Mouse (Mus musculus) kidney, embryonic 14.5 days (tissue): ENCODE measurements around the gene Cdca7l. TPM values are rescaled to one million over a fixed set of nuclear protein-coding genes. Genes with fewer than 3 reads are reported as not detected.

Source experiments
- ATAC-seq: fragments of 200-750 bp; cut with Nextera tagmentation; 2 replicates; pipeline ENCODE4 v1.8.0; 2017; ENCODE audit warnings: moderate number of reproducible peaks, mild to moderate bottlenecking, moderate TSS enrichment, moderate library complexity; ENCODE audit not compliant: low FRiP score, low TSS enrichment
- H3K27ac ChIP-seq: fragments of 300-500 bp; sonication (generic); 2 replicates; pipeline ENCODE4 v1.5.1; 2014; ENCODE audit warnings: low read depth, mild to moderate bottlenecking, low read length, moderate library complexity, mixed read lengths
- H3K27me3 ChIP-seq: fragments of 300-500 bp; sonication (generic); 2 replicates; pipeline ENCODE4 v1.6.1; 2014; ENCODE audit warnings: mild to moderate bottlenecking, low read length; ENCODE audit not compliant: control insufficient read depth, insufficient read depth
- H3K36me3 ChIP-seq: fragments of 300-500 bp; sonication (generic); 2 replicates; pipeline ENCODE4 v1.6.1; 2014; ENCODE audit warnings: low read length, mixed read lengths; ENCODE audit not compliant: control insufficient read depth, insufficient read depth
- H3K4me1 ChIP-seq: fragments of 300-500 bp; sonication (generic); 2 replicates; pipeline ENCODE4 v1.6.1; 2014; ENCODE audit warnings: low read length, mixed read lengths; ENCODE audit not compliant: control insufficient read depth, insufficient read depth
- H3K4me2 ChIP-seq: fragments of 300-500 bp; sonication (generic); replicated peaks from 2 replicates; pipeline ENCODE4 v1.6.1; 2014; ENCODE audit warnings: low read depth, mild to moderate bottlenecking, low read length
- H3K4me3 ChIP-seq: fragments of 300-500 bp; sonication (generic); 2 replicates; pipeline ENCODE4 v1.5.1; 2014; ENCODE audit warnings: mild to moderate bottlenecking, low read length
- H3K9ac ChIP-seq: fragments of 300-500 bp; sonication (generic); 2 replicates; pipeline ENCODE4 v1.6.1; 2014; ENCODE audit warnings: low read depth, mild to moderate bottlenecking, low read length, moderate library complexity
- H3K9me3 ChIP-seq: fragments of 300-500 bp; sonication (generic); 2 replicates; pipeline ENCODE4 v1.6.1; 2016; ENCODE audit warnings: low read length; ENCODE audit not compliant: control insufficient read depth
- WGBS: fragments of 180-500 bp; shearing (Covaris S2); extraction: QIAGEN DNeasy Blood & Tissue Kit; methylation state at CpG from one replicate; pipeline ENCODE4 v1.1.7; 2014; 5-methylcytosine and 5-hydroxymethylcytosine counted together
- polyA plus RNA-seq: library from polyadenylated mRNA; unstranded; fragments of >200 nt; fragmentation: Nextera tagmentation; extraction: Ambion mirVana; gene quantifications from 2 replicates; pipeline ENCODE4 v1.2.1, GENCODE M21; 2014

The Cdca7l gene
- polyA plus RNA-seq, 1 experiment from 2014 or later: 69.9 TPM

- Histone ChIP-seq H3K36me3 (no peaks in the 10 kb centered on the region), H3K27ac (no peak overlapping the region), H3K4me1 (no peaks in the 10 kb centered on the region), H3K4me3 (no peak overlapping the region), H3K4me2 (no peak overlapping the region), H3K9me3 (no peaks in the 10 kb centered on the region), H3K9ac (no peak overlapping the region), H3K27me3 (no peaks in the 10 kb centered on the region; the same call in 1 of the 2 replicates)
- no peak for ATAC-seq
- 93% methylated on average over 4 of the region's 4 CpGs for whole genome bisulfite sequencing
These were observed 32.9 kb upstream of the Cdca7l start for GRCm38 (mm10) chr12:117771156-117771555.

DNA sequence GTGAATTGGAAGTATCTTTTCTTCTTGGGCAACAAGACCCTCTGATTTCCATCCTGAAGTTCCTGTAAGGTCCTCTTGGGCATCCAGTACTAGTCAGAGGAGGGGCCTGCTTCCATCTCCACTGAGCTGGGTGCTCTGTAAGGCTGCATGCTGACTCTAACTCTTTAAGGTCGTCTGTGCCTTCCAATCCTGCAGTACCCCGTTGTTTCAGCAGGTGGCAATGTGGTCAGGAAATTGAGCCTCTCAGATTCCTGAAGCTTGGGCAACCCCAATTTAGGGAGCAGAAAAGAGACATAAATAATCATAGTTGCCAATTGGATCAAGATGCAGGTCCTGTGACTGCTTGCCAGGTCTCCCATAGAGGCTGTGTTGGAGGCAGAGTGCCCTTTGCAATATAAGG, 31.5 kb upstream of the Cdca7l start:
- Histone ChIP-seq H3K36me3 (no peaks in the 10 kb centered on the region), H3K9me3 (no peaks in the 10 kb centered on the region), H3K4me3 (no peak overlapping the region), H3K27me3 (no peaks in the 10 kb centered on the region; the same call in 1 of the 2 replicates), H3K9ac (no peak overlapping the region), H3K4me1 (no peaks in the 10 kb centered on the region), H3K27ac (no peak overlapping the region), H3K4me2 (no peak overlapping the region)
- peak; percentile 65; the same call in 1 of the 2 replicates for ATAC-seq
- WGBS: 3% methylated on average over 2 of the region's 2 CpGs

- H3K36me3 ChIP-seq: no peaks in the 10 kb centered on the region
- H3K9ac ChIP-seq: no peak overlapping the region
- H3K4me1 ChIP-seq: no peaks in the 10 kb centered on the region
- no peaks in the 10 kb centered on the region for H3K9me3 ChIP-seq
- H3K27me3 ChIP-seq: no peaks in the 10 kb centered on the region
- H3K4me2 ChIP-seq: no peak overlapping the region
- no peak overlapping the region for H3K27ac ChIP-seq
- WGBS: 69% methylated on average over 5 of the region's 5 CpGs
- no peak for ATAC-seq
- no peak overlapping the region for H3K4me3 ChIP-seq
These were observed 27.2 kb upstream of the Cdca7l start for GRCm38 (mm10) chr12:117776841-117777240.

GRCm38 (mm10) chr12:117781360-117781759, 22.7 kb upstream of the Cdca7l start:
- H3K27me3 ChIP-seq: peaks cover 3% of the 10 kb centered on the region; the same call in 1 of the 2 replicates
- ATAC-seq: no peak
- H3K4me1 ChIP-seq: no peaks in the 10 kb centered on the region
- no peaks in the 10 kb centered on the region for H3K9me3 ChIP-seq
- WGBS: 44% methylated on average over 2 of the region's 2 CpGs
- no peak overlapping the region for H3K4me3 ChIP-seq
- no peaks in the 10 kb centered on the region for H3K36me3 ChIP-seq
- H3K4me2 ChIP-seq: no peak overlapping the region
- H3K27ac ChIP-seq: no peak overlapping the region
- no peak overlapping the region for H3K9ac ChIP-seq

DNA sequence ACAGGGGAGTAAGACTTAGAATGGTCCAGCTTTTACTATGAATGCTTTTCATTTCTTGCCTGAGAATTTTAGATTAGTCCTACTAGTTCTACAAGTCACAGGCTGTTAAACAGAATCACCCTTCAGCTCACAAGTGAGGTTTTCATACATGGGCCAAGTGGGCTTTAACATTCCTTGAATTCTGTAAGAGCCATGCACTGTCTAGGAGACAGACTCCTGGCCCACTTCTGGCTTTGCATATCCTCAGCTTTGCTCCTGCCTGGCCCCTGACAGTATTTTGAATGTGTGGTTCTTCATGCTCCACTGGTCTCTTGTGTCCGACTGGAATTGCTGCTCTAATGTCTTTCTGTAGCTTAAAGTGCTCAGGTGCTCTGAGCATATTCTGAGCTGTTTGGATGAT, 20.7 kb upstream of the Cdca7l start:
- H3K4me3 ChIP-seq: no peak overlapping the region
- no peaks in the 10 kb centered on the region for H3K36me3 ChIP-seq
- no peak overlapping the region for H3K27ac ChIP-seq
- H3K27me3 ChIP-seq: peaks cover 3% of the 10 kb centered on the region; the same call in 1 of the 2 replicates
- H3K4me2 ChIP-seq: no peak overlapping the region
- ATAC-seq: 0 out of 2 replicates have a peak, but pooled peaks have one; percentile 20
- 45% methylated on average over 1 of the region's 1 CpGs for WGBS
- no peaks in the 10 kb centered on the region for H3K9me3 ChIP-seq
- H3K4me1 ChIP-seq: no peaks in the 10 kb centered on the region
- H3K9ac ChIP-seq: no peak overlapping the region

DNA sequence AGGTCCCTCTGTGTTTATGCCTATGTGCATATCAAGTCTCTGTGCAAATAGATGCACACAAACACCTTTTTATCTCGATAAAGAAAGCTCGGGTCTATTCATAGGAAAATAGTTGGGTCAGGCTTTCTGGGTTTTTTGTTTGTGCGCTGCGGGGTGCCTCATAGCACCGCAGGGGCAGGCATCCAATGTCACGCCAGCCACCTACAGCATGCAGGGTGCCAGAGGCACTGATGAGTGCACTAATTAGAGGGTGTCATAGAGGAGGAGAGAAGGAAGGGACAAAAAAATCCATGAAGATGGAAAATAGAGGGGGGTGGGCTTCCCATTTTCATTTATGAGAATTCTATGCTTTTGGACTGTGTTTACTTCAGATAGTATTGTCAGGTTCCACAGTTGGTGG, 17.5 kb upstream of the Cdca7l start:
- no peaks in the 10 kb centered on the region for H3K9me3 ChIP-seq
- no peak overlapping the region for H3K4me3 ChIP-seq
- no peak overlapping the region for H3K4me2 ChIP-seq
- H3K27me3 ChIP-seq: peaks cover 3% of the 10 kb centered on the region; the same call in 1 of the 2 replicates
- no peak overlapping the region for H3K9ac ChIP-seq
- ATAC-seq: no peak
- no peak overlapping the region for H3K27ac ChIP-seq
- H3K4me1 ChIP-seq: no peaks in the 10 kb centered on the region
- 43% methylated on average over 6 of the region's 6 CpGs for WGBS
- H3K36me3 ChIP-seq: no peaks in the 10 kb centered on the region

DNA sequence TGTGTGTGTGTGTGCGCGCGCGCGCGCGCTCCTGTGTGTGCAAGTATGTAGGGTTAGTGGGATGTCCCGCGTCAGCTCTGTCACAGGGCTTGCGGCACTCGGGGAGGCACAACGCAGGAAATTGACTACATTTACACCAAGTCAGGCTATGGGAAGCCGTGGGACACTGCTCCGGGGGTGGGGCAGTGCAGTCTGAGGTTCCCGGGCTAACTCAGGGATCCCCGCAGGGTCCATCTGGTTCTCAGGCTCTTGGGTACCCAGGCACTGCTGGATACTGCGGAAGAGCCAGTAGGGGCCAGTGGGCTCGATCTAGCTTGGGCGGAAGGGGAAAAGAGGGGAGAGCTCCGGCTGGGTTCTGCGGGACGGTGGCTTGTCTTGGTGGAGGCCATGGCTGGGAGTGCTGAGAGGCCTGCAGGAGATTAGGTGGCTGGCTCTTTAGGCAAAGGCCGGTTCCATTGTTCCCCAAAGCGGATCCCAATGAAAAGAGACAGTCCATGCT, 15.5 kb upstream of the Cdca7l start:
- ATAC-seq: no peak
- Histone ChIP-seq H3K9me3 (no peaks in the 10 kb centered on the region), H3K4me3 (peak overlapping the region; percentile 29), H3K36me3 (no peaks in the 10 kb centered on the region), H3K27ac (no peak overlapping the region), H3K27me3 (peaks cover 3% of the 10 kb centered on the region; the same call in 1 of the 2 replicates), H3K9ac (peak overlapping the region; percentile 50; the same call in 1 of the 2 replicates), H3K4me1 (no peaks in the 10 kb centered on the region), H3K4me2 (peak overlapping the region; percentile 52)
- 14% methylated on average over 24 of the region's 24 CpGs for WGBS

GRCm38 (mm10) chr12:117789017-117789416, 15.1 kb upstream of the Cdca7l start:
- Histone ChIP-seq H3K4me1 (no peaks in the 10 kb centered on the region), H3K27me3 (peaks cover 3% of the 10 kb centered on the region; the same call in 1 of the 2 replicates), H3K4me3 (no peak overlapping the region), H3K4me2 (peak overlapping the region; percentile 52; the same call in 1 of the 2 replicates), H3K9me3 (no peaks in the 10 kb centered on the region), H3K9ac (no peak overlapping the region), H3K27ac (no peak overlapping the region), H3K36me3 (no peaks in the 10 kb centered on the region)
- ATAC-seq: no peak
- WGBS: 44% methylated on average over 7 of the region's 7 CpGs

DNA sequence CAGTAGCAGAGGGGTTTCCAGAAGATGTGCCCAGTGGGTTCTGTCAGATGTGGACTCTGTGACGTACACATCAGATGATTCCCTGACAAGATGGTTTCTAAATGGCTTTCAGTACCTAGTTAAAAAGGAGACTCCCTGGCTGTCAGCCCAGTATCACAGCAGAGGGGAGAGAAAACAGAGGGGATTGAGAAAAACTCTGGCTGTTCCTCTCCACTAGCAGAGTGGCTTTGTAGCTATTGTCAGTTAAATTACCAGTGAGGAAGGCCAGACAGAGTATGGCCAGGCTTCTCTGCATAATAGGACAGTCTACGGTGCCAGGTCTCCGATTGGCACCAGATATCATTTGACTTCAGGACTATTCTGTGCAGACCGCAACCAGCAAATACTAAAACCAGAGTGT, 8.8 kb upstream of the Cdca7l start:
- Histone ChIP-seq H3K4me3 (no peak overlapping the region), H3K27me3 (no peaks in the 10 kb centered on the region), H3K4me1 (no peaks in the 10 kb centered on the region), H3K9ac (no peak overlapping the region), H3K36me3 (no peaks in the 10 kb centered on the region), H3K27ac (no peak overlapping the region), H3K9me3 (no peaks in the 10 kb centered on the region), H3K4me2 (no peak overlapping the region)
- 93% methylated on average over 4 of the region's 4 CpGs for WGBS
- ATAC-seq: no peak
